In the genomic region with DNA sequence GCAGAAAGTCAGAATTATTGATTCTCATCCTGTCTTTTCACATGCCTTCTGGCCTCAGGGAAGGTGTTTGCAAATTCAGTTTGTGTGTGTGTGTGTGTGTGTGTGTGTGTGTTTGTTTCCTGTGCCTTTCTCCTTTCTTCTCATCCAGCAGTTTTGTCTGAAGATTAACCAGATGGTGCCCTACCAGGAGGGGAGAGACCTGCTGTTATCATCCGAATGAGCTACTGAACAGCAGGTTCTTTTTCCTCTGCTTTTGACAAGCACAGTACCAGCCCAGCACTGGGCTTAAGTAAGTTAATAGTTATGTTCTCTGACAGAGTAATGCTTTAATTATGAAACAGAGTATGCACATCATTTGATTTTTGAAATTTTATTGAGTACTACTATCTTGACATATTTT, we compare ENCODE assay signal across 17 mouse cellular contexts.
"Had no signal": no experiment of that assay in that cellular context is flagged by ENCODE, and none has a peak within 500 bp of the region (broad histone marks: within the 10 kb centered on the region; RNA-seq: fewer than 3 reads in every experiment).

No protein-coding gene starts in this region.

- H3K4me2 ChIP-seq: lung, embryonic 15.5 days; midbrain, embryonic 11.5 days; midbrain, embryonic 15.5 days; neural tube, embryonic 12.5 days; stomach, embryonic 15.5 days had no signal

- H3K4me3 ChIP-seq: lung, embryonic 15.5 days; megakaryocyte, embryonic 14.5 days; midbrain, embryonic 15.5 days; neural tube, embryonic 12.5 days; stomach, embryonic 15.5 days had no signal

- ATAC-seq: liver, postnatal 0 days; lung, postnatal 0 days; midbrain, embryonic 15.5 days had no signal

- DNase-seq: liver, postnatal 0 days; lung, adult 2 months; lung, postnatal 14 days; lung, postnatal 36 days; right cerebral cortex, postnatal 14 days; thymus, adult 2 months; thymus, postnatal 25 days; thymus, postnatal 4 days had no signal

- H3K27me3 ChIP-seq: megakaryocyte, embryonic 14.5 days; stomach, embryonic 15.5 days had no signal

- H3K27ac ChIP-seq: lung, embryonic 15.5 days; macrophage; midbrain, embryonic 15.5 days; neural tube, embryonic 12.5 days; stomach, embryonic 15.5 days; stomach, postnatal 0 days had no signal

- H3K9me3 ChIP-seq: lung, embryonic 15.5 days; midbrain, embryonic 15.5 days; neural tube, embryonic 12.5 days; stomach, embryonic 15.5 days had no signal

- H3K9ac ChIP-seq: liver, postnatal 0 days; lung, embryonic 15.5 days; midbrain, embryonic 15.5 days; neural tube, embryonic 12.5 days; stomach, embryonic 15.5 days had no signal

- H3K4me1 ChIP-seq: megakaryocyte, embryonic 14.5 days; neural tube, embryonic 12.5 days; stomach, embryonic 15.5 days had no signal

- H3K36me3 ChIP-seq: lung, embryonic 15.5 days; midbrain, embryonic 15.5 days; neural tube, embryonic 12.5 days; stomach, embryonic 15.5 days had no signal
